ENCODE assay signal across 14 mouse cellular contexts in genomic region chr9:110358341-110358740, GRCm38 (mm10).
"Had no signal": no experiment of that assay in that cellular context is flagged by ENCODE, and none has a peak within 500 bp of the region (broad histone marks: within the 10 kb centered on the region; RNA-seq: fewer than 3 reads in every experiment).

No protein-coding gene starts in this region.

- H3K27ac ChIP-seq: limb, embryonic 15.5 days; lung, embryonic 15.5 days; midbrain, embryonic 10.5 days; midbrain, embryonic 15.5 days; neural tube, embryonic 12.5 days had no signal

- H3K9me3 ChIP-seq: limb, embryonic 15.5 days; lung, embryonic 15.5 days; midbrain, embryonic 10.5 days; midbrain, embryonic 15.5 days; neural tube, embryonic 12.5 days had no signal

- H3K4me2 ChIP-seq: limb, embryonic 15.5 days; lung, embryonic 15.5 days; midbrain, embryonic 15.5 days; neural tube, embryonic 12.5 days had no signal

- H3K9ac ChIP-seq: limb, embryonic 15.5 days; lung, embryonic 15.5 days; midbrain, embryonic 15.5 days; neural tube, embryonic 12.5 days had no signal

- H3K4me3 ChIP-seq: limb, embryonic 15.5 days; lung, embryonic 15.5 days; midbrain, embryonic 10.5 days; midbrain, embryonic 15.5 days; neural tube, embryonic 12.5 days had no signal

- ATAC-seq: intestine, embryonic 16.5 days; midbrain, embryonic 15.5 days had no signal

- DNase-seq: kidney, adult 2 months; kidney, postnatal 25 days; lung, postnatal 36 days; retina, postnatal 1 day; right cerebral cortex, postnatal 4 days; spleen, adult 18-20 months; thymus, adult 18-20 months; thymus, postnatal 25 days had no signal

- H3K4me1 ChIP-seq: limb, embryonic 15.5 days; lung, embryonic 15.5 days; midbrain, embryonic 10.5 days; midbrain, embryonic 15.5 days; neural tube, embryonic 12.5 days had no signal

- H3K27me3 ChIP-seq: limb, embryonic 15.5 days; lung, embryonic 15.5 days; midbrain, embryonic 15.5 days; neural tube, embryonic 12.5 days had no signal
